Mouse (Mus musculus) kidney, postnatal 0 days (tissue): ENCODE results near the gene Chpf. TPM values are rescaled to one million over a fixed set of nuclear protein-coding genes. Genes with fewer than 3 reads are reported as not detected.
A peak's percentile ranks its signal among the peaks of the same experiment; 100 is the strongest.

ENCODE experiments used
- ATAC-seq: fragments of 200-750 bp; cut with Nextera tagmentation; replicated peaks from 2 replicates; pipeline ENCODE4 v1.8.0; 2017; ENCODE audit warnings: low read depth, moderate number of reproducible peaks, moderate TSS enrichment, moderate library complexity; ENCODE audit not compliant: low FRiP score
- DNase-seq: peaks from one replicate; pipeline ENCODE4 v3.0.0-alpha.2; 2016; ENCODE audit warnings: low spot score
- H3K27ac ChIP-seq: fragments of 300-500 bp; sonication (generic); 2 replicates; pipeline ENCODE4 v1.5.1; 2014; ENCODE audit warnings: mild to moderate bottlenecking
- H3K27me3 ChIP-seq: fragments of 300-500 bp; sonication (generic); 2 replicates; pipeline ENCODE4 v1.6.1; 2014; ENCODE audit warnings: low read length, mixed read lengths; ENCODE audit not compliant: insufficient read depth
- H3K36me3 ChIP-seq: fragments of 300-500 bp; sonication (generic); 2 replicates; pipeline ENCODE4 v1.6.1; 2014; ENCODE audit warnings: low read length, mixed read lengths; ENCODE audit not compliant: insufficient read depth
- H3K4me1 ChIP-seq: fragments of 300-500 bp; sonication (generic); replicated peaks from 2 replicates; pipeline ENCODE4 v1.6.1; 2014; ENCODE audit warnings: antibody characterized with exemption, low read length, mixed read lengths; ENCODE audit not compliant: insufficient read depth
- H3K4me2 ChIP-seq: fragments of 300-500 bp; sonication (generic); 2 replicates; pipeline ENCODE4 v1.6.1; 2014; ENCODE audit warnings: mild to moderate bottlenecking, low read length, moderate library complexity, mixed read lengths
- H3K4me3 ChIP-seq: fragments of 300-500 bp; sonication (generic); replicated peaks from 2 replicates; pipeline ENCODE4 v1.5.1; 2014; ENCODE audit warnings: low read depth, low read length
- H3K9ac ChIP-seq: fragments of 300-500 bp; sonication (generic); 2 replicates; pipeline ENCODE4 v1.6.1; 2014; ENCODE audit warnings: low read depth, low read length
- H3K9me3 ChIP-seq: fragments of 300-500 bp; sonication (generic); replicated peaks from 2 replicates; pipeline ENCODE4 v1.6.1; 2016; ENCODE audit warnings: low read length, inconsistent platforms, mixed read lengths
- CTCF ChIP-seq: IDR thresholded peaks from 2 replicates; pipeline ENCODE4 v1.5.1; 2016; ENCODE audit warnings: antibody characterized with exemption, low read depth, mild to moderate bottlenecking, moderate library complexity
- WGBS: fragments of 180-500 bp; shearing (Covaris S2); extraction: QIAGEN DNeasy Blood & Tissue Kit; methylation state at CpG from one replicate; pipeline ENCODE4 v1.1.7; 2014; 5-methylcytosine and 5-hydroxymethylcytosine counted together
- polyA plus RNA-seq: library from polyadenylated mRNA; unstranded; fragments of >200 nt; fragmentation: Nextera tagmentation; extraction: Ambion mirVana; gene quantifications from 2 replicates; pipeline ENCODE4 v1.2.1, GENCODE M21; 2015

Chpf gene
- polyA plus RNA-seq, 1 experiment from 2014 or later = 38.3 TPM

DNA sequence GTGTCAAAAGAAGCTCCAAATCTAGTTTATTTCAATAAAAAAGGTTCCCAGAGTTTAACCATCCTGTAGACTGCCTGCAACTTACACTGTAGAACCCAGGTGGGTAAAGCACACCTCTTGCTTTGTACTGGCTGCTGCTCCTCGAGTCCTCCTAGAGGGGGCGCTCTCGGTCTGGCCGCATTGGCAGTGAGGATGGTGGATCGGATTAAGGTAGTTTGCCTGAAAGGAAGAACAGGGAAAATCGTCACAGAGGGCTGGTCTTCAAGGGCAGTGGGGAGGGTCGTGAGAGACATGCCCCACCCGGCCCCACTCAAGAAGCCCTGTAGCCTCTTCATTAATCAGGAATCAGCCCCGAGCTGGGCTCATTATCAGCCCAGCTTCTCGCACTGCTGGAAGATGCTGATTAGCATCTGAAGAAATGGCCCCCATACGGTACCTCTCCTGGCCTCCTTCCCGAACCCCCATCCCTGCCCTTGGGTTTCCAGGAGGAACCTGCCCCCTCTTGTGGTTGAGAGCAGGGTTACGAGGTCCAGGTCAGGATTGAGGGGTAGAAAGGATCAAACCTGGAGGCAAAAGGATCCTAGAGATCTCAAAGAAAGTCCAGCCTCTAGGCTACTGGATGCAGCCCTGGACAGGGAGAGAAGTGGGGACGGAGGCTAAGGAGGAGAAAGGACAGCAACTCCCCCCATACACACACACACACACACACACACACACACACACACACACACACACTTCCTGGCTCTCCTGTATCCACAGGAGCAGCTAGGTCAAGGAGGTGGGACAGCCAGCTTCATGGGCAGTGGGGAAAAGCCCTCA is 22.2 kb downstream of the Chpf start:
- DNase-seq (peak; percentile 39), ATAC-seq (no peak)
- H3K27ac ChIP-seq = no peak overlapping the region
- TF ChIP-seq CTCF = peak; percentile 54
- no peak overlapping the region for H3K9ac ChIP-seq
- no peaks in the 10 kb centered on the region for H3K36me3 ChIP-seq
- H3K4me3 ChIP-seq = no peak overlapping the region
- H3K9me3 ChIP-seq = no peaks in the 10 kb centered on the region
- 15% methylated on average over 14 of the region's 14 CpGs for WGBS
- H3K4me1 ChIP-seq = peaks cover 19% of the 10 kb centered on the region
- no peak overlapping the region for H3K4me2 ChIP-seq
- peaks cover 3% of the 10 kb centered on the region for H3K27me3 ChIP-seq

DNA sequence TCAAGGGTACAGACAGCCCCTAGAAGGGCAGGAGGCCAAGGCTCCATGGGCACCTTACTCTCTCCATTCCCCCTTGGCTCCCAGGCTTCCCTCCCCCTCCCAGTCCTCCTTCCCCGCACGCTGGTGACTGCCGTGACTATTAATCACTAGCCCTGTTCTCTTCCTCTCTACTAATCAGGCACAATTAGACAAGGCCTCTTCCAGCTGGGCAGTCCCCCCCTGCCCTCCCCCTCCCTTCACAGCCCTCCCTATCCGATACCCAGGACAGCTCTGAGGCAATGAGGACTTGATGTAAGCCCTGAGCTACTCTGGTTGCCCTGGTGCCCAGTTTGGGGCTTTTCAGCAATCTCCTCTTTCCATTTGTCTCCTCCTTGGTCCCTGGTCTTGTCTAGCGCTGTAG is 23.2 kb downstream of the Chpf start:
- Histone ChIP-seq H3K4me1 (peaks cover 21% of the 10 kb centered on the region), H3K4me2 (no peak overlapping the region), H3K27me3 (peaks cover 11% of the 10 kb centered on the region), H3K36me3 (no peaks in the 10 kb centered on the region), H3K4me3 (no peak overlapping the region), H3K9ac (no peak overlapping the region), H3K27ac (no peak overlapping the region), H3K9me3 (no peaks in the 10 kb centered on the region)
- DNase-seq (no peak), ATAC-seq (no peak)
- 53% methylated on average over 5 of the region's 5 CpGs for WGBS
- TF ChIP-seq CTCF = no peak

DNA sequence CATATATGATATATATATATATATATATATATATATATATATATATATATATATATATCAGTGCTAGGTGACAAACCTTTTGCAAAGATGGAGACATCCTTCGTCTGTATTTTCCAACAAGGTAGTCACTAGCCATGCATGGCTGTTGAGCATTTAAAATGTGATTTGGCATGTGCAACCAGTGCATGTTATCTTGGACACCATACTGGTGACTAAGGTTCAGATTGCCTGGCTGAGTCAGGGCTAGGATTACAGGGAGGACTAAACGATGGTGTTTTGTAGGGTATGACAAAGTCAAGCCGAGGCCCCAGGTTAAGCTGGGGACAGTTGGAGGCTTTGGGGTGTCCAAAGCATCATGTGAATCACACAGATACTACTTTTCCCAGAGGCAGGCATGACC is 23.7 kb downstream of the Chpf start:
- Histone ChIP-seq H3K36me3 (no peaks in the 10 kb centered on the region), H3K4me3 (no peak overlapping the region), H3K27ac (no peak overlapping the region), H3K4me1 (peaks cover 26% of the 10 kb centered on the region), H3K9ac (no peak overlapping the region), H3K4me2 (no peak overlapping the region), H3K27me3 (peaks cover 16% of the 10 kb centered on the region), H3K9me3 (no peaks in the 10 kb centered on the region)
- TF ChIP-seq CTCF = no peak
- ATAC-seq = no peak
- 59% methylated on average over 3 of the region's 3 CpGs for whole genome bisulfite sequencing
- DNase-seq = no peak

DNA sequence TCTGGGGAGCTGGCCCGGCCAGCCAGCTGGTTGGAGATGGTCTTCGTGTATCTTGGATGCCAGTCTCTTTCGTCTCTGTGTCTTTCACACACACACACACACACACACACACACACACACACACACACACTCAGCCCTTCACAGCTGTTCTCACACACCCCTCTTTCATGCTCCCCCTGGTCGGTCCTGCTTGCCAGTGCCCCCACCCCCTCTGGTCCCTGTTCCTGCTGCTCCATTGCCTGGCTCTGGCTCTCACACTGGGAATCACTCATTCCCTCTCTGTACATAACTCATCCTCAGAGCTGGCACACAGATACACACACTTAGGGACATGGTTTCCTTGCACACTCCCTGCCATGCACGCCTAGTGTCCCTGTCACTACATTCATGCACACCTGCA is 27.2 kb downstream of the Chpf start:
- H3K9ac ChIP-seq = no peak overlapping the region
- WGBS = 71% methylated on average over 5 of the region's 5 CpGs
- ATAC-seq = no peak
- no peaks in the 10 kb centered on the region for H3K36me3 ChIP-seq
- TF ChIP-seq CTCF = no peak
- peaks cover 37% of the 10 kb centered on the region for H3K4me1 ChIP-seq
- H3K4me3 ChIP-seq = no peak overlapping the region
- no peak overlapping the region for H3K27ac ChIP-seq
- DNase-seq = no peak
- H3K9me3 ChIP-seq = no peaks in the 10 kb centered on the region
- H3K4me2 ChIP-seq = no peak overlapping the region
- H3K27me3 ChIP-seq = peaks cover 27% of the 10 kb centered on the region

DNA sequence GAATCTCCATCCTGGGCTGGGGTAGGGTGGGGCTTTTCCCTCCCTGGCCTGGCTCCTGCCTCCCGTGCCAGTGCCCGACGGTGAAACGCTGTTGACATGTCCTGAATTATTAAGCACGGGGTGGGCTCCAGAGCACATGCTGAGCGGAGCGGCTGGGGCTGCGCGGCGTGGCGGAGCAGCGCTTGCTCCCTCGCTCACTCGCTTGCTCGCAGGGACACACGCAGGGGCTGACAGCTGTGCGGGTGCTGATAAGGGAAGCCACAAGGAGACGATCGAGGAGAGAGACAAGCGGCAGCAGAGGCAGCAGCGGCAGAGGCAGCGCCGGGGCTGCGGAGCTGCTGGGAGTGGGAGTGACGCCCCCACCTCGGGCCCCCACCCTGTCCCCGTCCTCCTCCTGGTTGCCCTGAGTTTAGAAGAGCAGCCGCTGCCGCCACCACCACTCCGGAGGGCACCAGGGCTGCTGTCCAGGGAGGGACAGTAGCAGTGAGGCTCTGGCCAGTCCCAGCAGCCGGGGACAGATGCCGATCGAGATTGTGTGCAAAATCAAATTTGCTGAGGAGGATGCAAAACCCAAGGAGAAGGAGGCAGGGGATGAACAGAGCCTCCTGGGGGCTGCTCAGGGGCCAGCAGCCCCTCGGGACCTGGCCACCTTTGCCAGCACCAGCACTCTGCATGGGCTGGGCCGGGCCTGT is 28.6 kb downstream of the Chpf start, which contains the start of gene Asic4:
TSS of gene Asic4 (plus strand) at position 123 of the 692 bp plus-strand sequence.
- Histone ChIP-seq H3K27ac (no peak within 1 kb of the TSS), H3K4me2 (peak within 1 kb of the TSS; percentile 47), H3K4me3 (peak within 1 kb of the TSS; percentile 16; the same call in 1 of the 2 replicates), H3K36me3 (no peaks in the 10 kb centered on the region), H3K9me3 (no peaks in the 10 kb centered on the region), H3K9ac (peak within 1 kb of the TSS; percentile 40; the same call in 1 of the 2 replicates), H3K4me1 (peaks cover 43% of the 10 kb centered on the region), H3K27me3 (peaks cover 27% of the 10 kb centered on the region)
- ATAC-seq (no peak), DNase-seq (peak; percentile 45)
- no peak for TF ChIP-seq CTCF
- WGBS = 4% methylated on average over 35 of the region's 35 CpGs

DNA sequence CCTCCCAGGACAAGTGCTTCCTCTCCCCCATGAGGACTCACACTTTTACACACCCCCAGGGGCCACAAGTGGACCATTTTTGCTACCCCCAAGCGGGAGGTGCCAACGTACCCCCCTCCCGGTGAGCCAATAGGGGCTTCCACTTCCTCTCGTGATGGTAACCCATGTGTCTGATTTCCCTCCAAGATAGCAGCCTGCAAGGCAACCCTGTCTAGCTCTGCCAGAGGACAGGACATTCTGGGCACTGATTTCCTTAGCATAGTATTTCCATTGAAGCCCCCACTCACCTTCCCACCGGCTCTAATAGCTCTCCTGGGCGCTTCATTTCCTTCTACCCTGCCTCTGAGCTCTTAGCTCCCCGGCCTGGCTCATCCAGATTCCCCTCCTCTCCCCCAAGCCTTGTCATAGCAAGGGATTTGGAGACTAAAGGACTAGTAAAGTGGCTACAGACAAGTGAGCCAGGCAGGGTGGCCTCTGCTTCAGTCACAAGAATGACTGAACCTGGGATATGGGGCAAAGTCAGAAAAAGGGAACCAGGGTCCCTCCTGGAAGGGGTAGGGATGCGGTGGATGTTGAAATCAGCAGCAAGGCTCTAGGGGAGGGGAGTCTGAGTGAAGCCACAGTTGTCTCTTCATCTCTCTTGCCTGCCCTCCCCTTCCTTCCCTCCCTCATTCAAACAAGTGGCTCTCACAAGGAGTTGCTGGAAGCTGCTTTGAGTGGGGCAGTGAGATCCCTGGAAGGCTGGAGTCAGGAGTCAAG is 29.6 kb downstream of the Chpf start:
- Histone ChIP-seq H3K27me3 (peaks cover 27% of the 10 kb centered on the region), H3K9me3 (no peaks in the 10 kb centered on the region), H3K36me3 (no peaks in the 10 kb centered on the region), H3K4me3 (no peak overlapping the region), H3K27ac (no peak overlapping the region), H3K4me1 (peaks cover 50% of the 10 kb centered on the region), H3K4me2 (peak overlapping the region; percentile 47), H3K9ac (0 out of 2 replicates have a peak overlapping the region, but pooled peaks have one; percentile 4)
- no peak for ATAC-seq
- TF ChIP-seq CTCF = no peak
- WGBS = 20% methylated on average over 8 of the region's 8 CpGs
- DNase-seq = no peak
